Mouse (Mus musculus) forebrain, embryonic 14.5 days (tissue): ENCODE measurements around the gene Hypk. TPM values are rescaled to one million over a fixed set of nuclear protein-coding genes. Genes with fewer than 3 reads are reported as not detected.

Experiments used
- ATAC-seq: fragments of 200-750 bp; cut with Nextera tagmentation; 2 replicates; pipeline ENCODE4 v1.8.0; 2017; ENCODE audit warnings: mild to moderate bottlenecking, moderate library complexity
- DNase-seq: peaks from one replicate; pipeline ENCODE4 v3.0.0-alpha.2; 2015; ENCODE audit warnings: low spot score
- H3K27ac ChIP-seq: fragments of 300-500 bp; sonication (generic); 2 replicates; pipeline ENCODE4 v1.5.1; 2014; ENCODE audit warnings: low read depth, mild to moderate bottlenecking, control low read depth, low read length, moderate library complexity
- H3K27me3 ChIP-seq: fragments of 300-500 bp; sonication (generic); replicated peaks from 2 replicates; pipeline ENCODE4 v1.6.1; 2014; ENCODE audit warnings: low read length, control low read depth, mixed read lengths; ENCODE audit not compliant: control insufficient read depth, insufficient read depth
- H3K36me3 ChIP-seq: fragments of 300-500 bp; sonication (generic); 2 replicates; pipeline ENCODE4 v1.6.1; 2014; ENCODE audit warnings: low read length, control low read depth; ENCODE audit not compliant: control insufficient read depth, insufficient read depth
- H3K4me1 ChIP-seq: fragments of 300-500 bp; sonication (generic); 2 replicates; pipeline ENCODE4 v1.6.1; 2014; ENCODE audit warnings: antibody characterized with exemption, low read length, control low read depth; ENCODE audit not compliant: control insufficient read depth, insufficient read depth
- H3K4me2 ChIP-seq: fragments of 300-500 bp; sonication (generic); 2 replicates; pipeline ENCODE4 v1.6.1; 2014; ENCODE audit warnings: mild to moderate bottlenecking, control low read depth, low read length
- H3K4me3 ChIP-seq: fragments of 300-500 bp; sonication (generic); 2 replicates; pipeline ENCODE4 v1.5.1; 2014; ENCODE audit warnings: low read depth, low read length, control low read depth
- H3K9ac ChIP-seq: fragments of 300-500 bp; sonication (generic); 2 replicates; pipeline ENCODE4 v1.6.1; 2014; ENCODE audit warnings: mild to moderate bottlenecking, low read length, control low read depth, moderate library complexity
- H3K9me3 ChIP-seq: fragments of 300-500 bp; sonication (generic); replicated peaks from 2 replicates; pipeline ENCODE4 v1.6.1; 2016; ENCODE audit warnings: low read length, control low read depth, mixed read lengths; ENCODE audit not compliant: control insufficient read depth
- whole genome bisulfite sequencing: fragments of 180-500 bp; shearing (Covaris S2); extraction: QIAGEN DNeasy Blood & Tissue Kit; methylation state at CpG from one replicate; pipeline ENCODE4 v1.1.7; 2014; 5-methylcytosine and 5-hydroxymethylcytosine counted together
- polyA plus RNA-seq: library from polyadenylated mRNA; unstranded; fragments of >200 nt; fragmentation: Nextera tagmentation; extraction: Ambion mirVana; gene quantifications from 2 replicates; pipeline ENCODE4 v1.2.1, GENCODE M21; 2014

The Hypk gene
- 91.9 and 95.1 TPM in 2 replicates for polyA plus RNA-seq

- Histone ChIP-seq H3K9ac (no peak within 1 kb of the TSS), H3K36me3 (peaks cover 24% of the 10 kb centered on the region), H3K9me3 (no peaks in the 10 kb centered on the region), H3K4me2 (no peak within 1 kb of the TSS), H3K27me3 (no peaks in the 10 kb centered on the region), H3K4me3 (no peak within 1 kb of the TSS), H3K27ac (no peak within 1 kb of the TSS), H3K4me1 (peaks cover 14% of the 10 kb centered on the region)
- 78% methylated on average over 4 of the region's 4 CpGs for WGBS
- DNase-seq (no peak), ATAC-seq (no peak)
Measured at GRCm38 (mm10) chr2:121452990-121453389, at the start of gene Hypk. Gene Hypk, plus strand, starts transcription at chr2:121453290.

GRCm38 (mm10) chr2:121403296-121403695 is 49.8 kb upstream of the Hypk start:
- ATAC-seq (no peak), DNase-seq (no peak)
- no peak overlapping the region for H3K9ac ChIP-seq
- no peak overlapping the region for H3K4me2 ChIP-seq
- H3K27ac ChIP-seq: no peak overlapping the region
- no peaks in the 10 kb centered on the region for H3K36me3 ChIP-seq
- no peaks in the 10 kb centered on the region for H3K27me3 ChIP-seq
- H3K4me1 ChIP-seq: no peaks in the 10 kb centered on the region
- no peaks in the 10 kb centered on the region for H3K9me3 ChIP-seq
- no peak overlapping the region for H3K4me3 ChIP-seq

GRCm38 (mm10) chr2:121408160-121408559 is 44.9 kb upstream of the Hypk start:
- no peak for DNase-seq
- 30% methylated on average over 4 of the region's 4 CpGs for WGBS
- no peak overlapping the region for H3K9ac ChIP-seq

DNA sequence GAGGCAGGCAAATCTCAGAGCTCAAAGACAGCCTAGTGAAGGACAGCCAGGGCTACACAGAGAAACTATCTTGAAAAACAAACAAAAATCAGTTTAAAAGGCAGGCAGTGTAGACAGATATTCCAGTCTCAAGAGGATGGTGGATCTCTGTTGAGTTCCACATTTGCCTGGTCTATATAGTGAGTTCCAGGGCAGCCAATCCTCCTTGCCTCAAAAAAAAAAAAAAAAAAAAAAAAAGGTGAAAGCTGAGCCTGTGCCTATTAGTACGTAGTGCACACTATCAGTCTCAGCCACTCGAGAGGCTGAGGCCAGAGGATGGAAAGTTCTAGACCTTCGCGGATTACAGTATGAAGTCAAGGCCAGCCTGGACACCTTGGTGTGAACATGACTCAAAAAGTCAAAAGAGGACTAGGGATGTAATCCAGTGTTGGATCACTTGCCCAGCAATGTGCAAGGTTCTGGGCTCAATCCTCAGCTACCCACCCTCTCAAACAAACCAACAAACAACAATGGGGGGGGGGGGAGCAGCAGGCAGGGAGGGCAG is 40.2 kb upstream of the Hypk start:
- Histone ChIP-seq H3K4me3 (peak overlapping the region; percentile 97), H3K27ac (peak overlapping the region; percentile 97), H3K9me3 (no peaks in the 10 kb centered on the region), H3K4me2 (peak overlapping the region; percentile 81), H3K27me3 (no peaks in the 10 kb centered on the region), H3K36me3 (peaks cover 10% of the 10 kb centered on the region; the same call in 1 of the 2 replicates), H3K4me1 (peaks cover 14% of the 10 kb centered on the region), H3K9ac (peak overlapping the region; percentile 98)
- WGBS: 12% methylated on average over 4 of the region's 4 CpGs
- DNase-seq (no peak), ATAC-seq (0 out of 2 replicates have a peak, but pooled peaks have one; percentile 1)

More at GRCm38 (mm10) chr2:121408160-121408559, 44.9 kb upstream of the Hypk start:
- Histone ChIP-seq H3K9me3 (no peaks in the 10 kb centered on the region), H3K4me3 (no peak overlapping the region), H3K27me3 (no peaks in the 10 kb centered on the region), H3K4me1 (peaks cover 2% of the 10 kb centered on the region; the same call in 1 of the 2 replicates), H3K27ac (no peak overlapping the region), H3K36me3 (no peaks in the 10 kb centered on the region), H3K4me2 (no peak overlapping the region)
- ATAC-seq: no peak

GRCm38 (mm10) chr2:121413387-121414042 is 39.6 kb upstream of the Hypk start, which contains the start of the genes Pdia3 and Catsper2:
Gene Pdia3, plus strand, starts transcription at chr2:121413775.
Gene Catsper2, minus strand, starts transcription at chr2:121413792.
- Histone ChIP-seq H3K4me1 (peaks cover 14% of the 10 kb centered on the region), H3K36me3 (peaks cover 16% of the 10 kb centered on the region), H3K9me3 (no peaks in the 10 kb centered on the region), H3K27me3 (no peaks in the 10 kb centered on the region), H3K27ac (peak within 1 kb of the TSS; percentile 97), H3K9ac (peak within 1 kb of the TSS; percentile 98), H3K4me3 (peak within 1 kb of the TSS; percentile 97), H3K4me2 (peak within 1 kb of the TSS; percentile 81)
- DNase-seq: peak; percentile 98
- under 1% methylated on average over 55 of the region's 68 CpGs for WGBS
- ATAC-seq: peak; percentile 99

- DNase-seq: peak; percentile 41
- WGBS: under 1% methylated on average over 32 of the region's 32 CpGs
- H3K36me3 ChIP-seq: peaks cover 23% of the 10 kb centered on the region
Measured at GRCm38 (mm10) chr2:121414139-121414685, 38.9 kb upstream of the Hypk start.

GRCm38 (mm10) chr2:121415103-121415502 is 38.0 kb upstream of the Hypk start:
- Histone ChIP-seq H3K27me3 (no peaks in the 10 kb centered on the region), H3K27ac (no peak overlapping the region)
- WGBS: 64% methylated on average over 3 of the region's 3 CpGs

More at GRCm38 (mm10) chr2:121414139-121414685, 38.9 kb upstream of the Hypk start:
- Histone ChIP-seq H3K4me2 (peak overlapping the region; percentile 81), H3K9ac (peak overlapping the region; percentile 98), H3K4me1 (peaks cover 14% of the 10 kb centered on the region), H3K9me3 (no peaks in the 10 kb centered on the region), H3K27ac (peak overlapping the region; percentile 97), H3K27me3 (no peaks in the 10 kb centered on the region), H3K4me3 (peak overlapping the region; percentile 97)
- ATAC-seq: peak; percentile 54

DNA sequence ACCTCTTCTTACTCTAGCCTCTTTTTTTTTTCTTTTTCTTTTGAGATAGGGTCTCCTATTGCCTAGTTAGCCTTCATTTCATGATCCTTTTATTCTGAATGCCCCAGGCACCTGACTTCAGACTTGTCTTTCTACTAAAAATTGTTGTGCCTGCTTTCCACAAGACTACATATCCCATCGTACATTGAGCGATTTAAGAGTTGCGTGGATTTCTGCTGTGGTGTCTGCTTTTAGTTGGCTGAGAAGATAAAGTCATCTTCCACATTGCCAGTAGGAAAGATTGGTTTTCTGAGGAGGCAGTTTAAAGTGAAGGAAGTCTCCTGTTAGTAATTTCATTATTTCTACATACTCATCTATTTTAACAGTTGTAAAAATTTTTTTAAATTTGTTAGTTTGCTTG is 37.5 kb upstream of the Hypk start:
- Histone ChIP-seq H3K4me3 (peak overlapping the region; percentile 97), H3K9ac (no peak overlapping the region; the same call in 1 of the 2 replicates), H3K4me1 (peaks cover 14% of the 10 kb centered on the region), H3K9me3 (no peaks in the 10 kb centered on the region), H3K27me3 (no peaks in the 10 kb centered on the region), H3K27ac (no peak overlapping the region), H3K36me3 (peaks cover 23% of the 10 kb centered on the region), H3K4me2 (peak overlapping the region; percentile 81)
- WGBS: 89% methylated on average over 3 of the region's 3 CpGs
- DNase-seq (no peak), ATAC-seq (no peak)

More at GRCm38 (mm10) chr2:121415103-121415502, 38.0 kb upstream of the Hypk start:
- Histone ChIP-seq H3K9ac (peak overlapping the region; percentile 98), H3K4me1 (peaks cover 14% of the 10 kb centered on the region), H3K9me3 (no peaks in the 10 kb centered on the region), H3K36me3 (peaks cover 23% of the 10 kb centered on the region), H3K4me3 (peak overlapping the region; percentile 97), H3K4me2 (peak overlapping the region; percentile 81)
- DNase-seq (no peak), ATAC-seq (no peak)
